24 mouse cellular contexts compared by ENCODE assay signal in the genomic region with DNA sequence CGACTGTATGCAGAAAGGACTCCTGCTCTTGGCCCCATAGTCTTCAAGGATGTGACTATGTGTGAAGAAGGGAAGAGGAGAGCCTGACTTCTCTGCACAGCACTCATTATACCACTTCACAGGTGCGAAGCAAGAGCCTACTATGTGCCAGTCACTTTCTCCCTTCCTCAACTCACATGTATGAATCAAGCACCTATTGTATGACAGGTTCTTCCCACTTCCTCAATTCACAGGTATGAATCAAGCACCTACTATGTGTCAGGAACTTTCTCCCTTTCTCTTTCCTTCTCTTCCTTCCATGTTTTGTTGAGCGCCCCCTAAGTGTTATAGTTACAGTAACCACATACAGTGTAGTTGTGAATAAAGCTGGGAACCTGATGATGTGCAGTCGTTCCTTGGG. TPM values are rescaled to one million over a fixed set of nuclear protein-coding genes. Genes with fewer than 3 reads are reported as not detected.
"Had no signal": no experiment of that assay in that cellular context is flagged by ENCODE, and none has a peak within 500 bp of the region (broad histone marks: within the 10 kb centered on the region; RNA-seq: fewer than 3 reads in every experiment).

No protein-coding gene starts in this region.

- H3K9ac ChIP-seq: lung, embryonic 14.5 days; midbrain, embryonic 13.5 days; midbrain, embryonic 15.5 days; neural tube, embryonic 13.5 days; neural tube, embryonic 15.5 days; stomach, embryonic 15.5 days had no signal

- H3K4me1 ChIP-seq: midbrain, embryonic 10.5 days; midbrain, embryonic 13.5 days; midbrain, embryonic 15.5 days; stomach, embryonic 15.5 days had no signal

- H3K9me3 ChIP-seq: midbrain, embryonic 10.5 days; midbrain, embryonic 13.5 days; midbrain, embryonic 15.5 days; neural tube, embryonic 13.5 days; neural tube, embryonic 15.5 days; stomach, embryonic 15.5 days had no signal

- H3K4me2 ChIP-seq: lung, embryonic 14.5 days; midbrain, embryonic 13.5 days; midbrain, embryonic 15.5 days; neural tube, embryonic 13.5 days; neural tube, embryonic 15.5 days; stomach, embryonic 15.5 days had no signal

- H3K27ac ChIP-seq: midbrain, embryonic 10.5 days; midbrain, embryonic 13.5 days; midbrain, embryonic 15.5 days; neural tube, embryonic 13.5 days; neural tube, embryonic 15.5 days; stomach, embryonic 15.5 days; stomach, postnatal 0 days had no signal

- H3K36me3 ChIP-seq: midbrain, embryonic 10.5 days; midbrain, embryonic 13.5 days; midbrain, embryonic 15.5 days; neural tube, embryonic 13.5 days; neural tube, embryonic 15.5 days; stomach, embryonic 15.5 days had no signal

- DNase-seq: lung, adult 18-20 months; lung, embryonic 14.5 days; lung, postnatal 4 days; retina, postnatal 1 day; right cerebral cortex, postnatal 4 days; thymus, adult 2 months; thymus, postnatal 25 days; thymus, postnatal 4 days had no signal

- H3K27me3 ChIP-seq: midbrain, embryonic 13.5 days; midbrain, embryonic 15.5 days; neural tube, embryonic 15.5 days; stomach, embryonic 15.5 days had no signal

- H3K4me3 ChIP-seq: midbrain, embryonic 10.5 days; midbrain, embryonic 13.5 days; midbrain, embryonic 15.5 days; myocyte; neural tube, embryonic 13.5 days; neural tube, embryonic 15.5 days; stomach, embryonic 15.5 days had no signal

RNA-seq across cellular contexts. Expression of a gene that starts 8.2 kb away (rescaled TPM):
- total RNA-seq: megakaryocyte, adult 5-6 weeks; megakaryocyte-erythroid progenitor cell, adult 5-6 weeks had no signal
- polyA plus RNA-seq: liver, embryonic 16.5 days; lung, embryonic 14.5 days; midbrain, embryonic 10.5 days; midbrain, embryonic 13.5 days; midbrain, embryonic 15.5 days; myocyte; neural tube, embryonic 11.5 days; neural tube, embryonic 13.5 days; neural tube, embryonic 15.5 days; small intestine, adult 2 months; spleen, adult 2 months; stomach, embryonic 15.5 days; stomach, postnatal 0 days; testis, adult 2 months; urinary bladder, adult 2 months had no signal
